Mouse (Mus musculus): ENCODE measurements at regions not wholly inside any gene's neighbourhood (a gene's known extent, or its start where the extent isn't known, plus 50 kb on each side); places are given as distances from the start of the nearest gene placed in this dataset.

DNA sequence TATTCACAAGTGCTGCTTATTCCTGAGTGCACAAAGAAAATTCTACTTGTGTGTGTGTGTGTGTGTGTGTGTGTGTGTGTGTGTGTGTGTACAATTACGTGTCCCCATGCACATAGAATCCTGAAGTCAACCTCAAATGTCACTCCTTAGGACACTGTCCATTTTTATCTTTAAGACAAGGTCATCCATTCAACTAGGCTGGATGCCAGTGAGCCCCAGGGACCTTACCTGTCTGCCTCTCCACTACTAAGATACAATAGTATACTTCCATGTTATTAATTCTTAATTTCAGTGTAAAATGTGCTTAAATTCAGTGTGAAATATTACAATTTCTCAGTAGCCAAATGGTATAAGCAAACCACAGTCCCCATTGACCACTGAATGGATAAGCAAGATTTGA, 193.5 kb upstream of the Nabp1 start:
- TF ChIP-seq CTCF (IDR thresholded peaks at IDR 0.05; ENCODE audit: borderline replicate concordance, insufficient read depth, low read depth, low read length): no peak
- no peak for TF ChIP-seq POLR2A (IDR thresholded peaks at IDR 0.05; ENCODE audit: borderline replicate concordance, insufficient read depth, low read length)
